Mouse (Mus musculus) CH12.LX (cell line): ENCODE measurements around the gene Foxp1. TPM values are rescaled to one million over a fixed set of nuclear protein-coding genes. Genes with fewer than 3 reads are reported as not detected.

Experiments used
- DNase-seq: peaks from one replicate; pipeline ENCODE4 v3.0.0-alpha.2; 2013; ENCODE audit errors: extremely low read depth
- H3K27ac ChIP-seq: 2 replicates; pipeline ENCODE4 v1.5.1; 2012; ENCODE audit warnings: low read depth, mild to moderate bottlenecking, control low read depth, moderate library complexity; ENCODE audit not compliant: insufficient read depth
- H3K27me3 ChIP-seq: replicated peaks from 2 replicates; pipeline ENCODE3; 2012; ENCODE audit warnings: inconsistent platforms
- H3K36me3 ChIP-seq, 2 experiments: replicated peaks in 1 of 2; 2 replicates each; pipeline versions ENCODE3 to v1.6.1; 2012; ENCODE audit warnings: inconsistent platforms in 1 of 2, low read length in 1 of 2, mild to moderate bottlenecking in 1 of 2, mixed read lengths in 1 of 2, moderate library complexity in 1 of 2; ENCODE audit not compliant: control insufficient read depth in 1 of 2, insufficient read depth in 1 of 2
- H3K4me1 ChIP-seq, 2 experiments: 2 replicates each; pipeline ENCODE4 v1.6.1; 2012; ENCODE audit warnings: inconsistent platforms in 1 of 2, moderate library complexity in 1 of 2; ENCODE audit not compliant: insufficient read depth in 2 of 2, control insufficient read depth in 1 of 2
- H3K4me2 ChIP-seq: 2 replicates; pipeline ENCODE4 v1.6.1; 2012; ENCODE audit warnings: low read depth, mild to moderate bottlenecking, control low read depth; ENCODE audit not compliant: poor library complexity, insufficient read depth, severe bottlenecking
- H3K4me3 ChIP-seq, 3 experiments: fragments of 150-350 bp in 1 of 3; sonication (generic) in 1 of 3; replicated peaks in 1 of 3; 2 replicates each; pipeline versions ENCODE3 to v1.5.1; 2011 to 2012; ENCODE audit warnings: low read depth in 2 of 3, low read length in 2 of 3, mild to moderate bottlenecking in 2 of 3, moderate library complexity in 2 of 3, control low read depth in 1 of 3, improper control_type of control experiment in 1 of 3, inconsistent platforms in 1 of 3, mixed read lengths in 1 of 3; ENCODE audit not compliant: poor library complexity in 1 of 3
- H3K79me2 ChIP-seq: replicated peaks from 2 replicates; pipeline ENCODE4 v1.6.1; 2012; ENCODE audit warnings: mild to moderate bottlenecking, moderate library complexity; ENCODE audit not compliant: control insufficient read depth, poor library complexity, insufficient read depth, severe bottlenecking; ENCODE audit errors: extremely low read depth
- H3K9ac ChIP-seq: 2 replicates; pipeline ENCODE4 v1.6.1; 2012; ENCODE audit warnings: low read depth, mild to moderate bottlenecking, control low read depth, moderate library complexity; ENCODE audit not compliant: insufficient read depth
- H3K9me3 ChIP-seq: replicated peaks from 2 replicates; pipeline ENCODE3; 2012; ENCODE audit warnings: low read length, inconsistent platforms, mixed read lengths
- CHD1 ChIP-seq: IDR thresholded peaks from 2 replicates; pipeline ENCODE4 v1.6.1; 2012; ENCODE audit warnings: low read depth, low read length, improper control_type of control experiment, inconsistent platforms
- CTCF ChIP-seq, 2 experiments: IDR thresholded peaks in 1 of 2; conservative IDR thresholded peaks in 1 of 2; 2 replicates each; pipeline ENCODE4 v1.5.1; 2011 to 2012; ENCODE audit warnings: low read depth in 2 of 2, low read length in 2 of 2, improper control_type of control experiment in 1 of 2, inconsistent platforms in 1 of 2, mild to moderate bottlenecking in 1 of 2, moderate library complexity in 1 of 2
- E2F4 ChIP-seq: IDR thresholded peaks from 2 replicates; pipeline ENCODE4 v1.6.1; 2011; ENCODE audit warnings: low read depth, low read length, improper control_type of control experiment; ENCODE audit not compliant: insufficient replicate concordance
- ELF1 ChIP-seq: IDR thresholded peaks from 2 replicates; pipeline ENCODE4 v1.6.1; 2014; ENCODE audit warnings: low read depth, mild to moderate bottlenecking, inconsistent platforms, low read length, improper control_type of control experiment
- EP300 ChIP-seq: IDR thresholded peaks from 2 replicates; pipeline ENCODE4 v1.6.1; 2011; ENCODE audit warnings: low read length, improper control_type of control experiment
- ETS1 ChIP-seq: conservative IDR thresholded peaks from 2 replicates; pipeline ENCODE4 v1.6.1; 2012; ENCODE audit warnings: low read depth, mild to moderate bottlenecking, inconsistent platforms, low read length, improper control_type of control experiment, moderate library complexity
- GABPA ChIP-seq: IDR thresholded peaks from 2 replicates; pipeline ENCODE4 v1.6.1; 2012; ENCODE audit warnings: low read depth, low read length, improper control_type of control experiment, inconsistent platforms; ENCODE audit not compliant: insufficient replicate concordance
- IRF4 ChIP-seq: IDR thresholded peaks from 2 replicates; pipeline ENCODE4 v1.6.1; 2014; ENCODE audit warnings: low read depth, mild to moderate bottlenecking, inconsistent platforms, low read length, improper control_type of control experiment
- JUN ChIP-seq: IDR thresholded peaks from 2 replicates; pipeline ENCODE4 v1.6.1; 2011; ENCODE audit warnings: low read depth, mild to moderate bottlenecking, low read length, improper control_type of control experiment, moderate library complexity; ENCODE audit not compliant: insufficient read depth
- JUND ChIP-seq: conservative IDR thresholded peaks from 2 replicates; pipeline ENCODE4 v1.6.1; 2011; ENCODE audit warnings: low read depth, low read length, improper control_type of control experiment
- MEF2A ChIP-seq: IDR thresholded peaks from 2 replicates; pipeline ENCODE4 v1.6.1; 2014; ENCODE audit warnings: low read depth, mild to moderate bottlenecking, inconsistent platforms, low read length, improper control_type of control experiment, borderline replicate concordance
- NELFE ChIP-seq: IDR thresholded peaks from 2 replicates; pipeline ENCODE4 v1.6.1; 2011; ENCODE audit warnings: low read depth, low read length, improper control_type of control experiment
- PAX5 ChIP-seq: IDR thresholded peaks from 2 replicates; pipeline ENCODE4 v1.6.1; 2012; ENCODE audit warnings: low read length, inconsistent platforms, mixed read lengths
- RAD21 ChIP-seq: IDR thresholded peaks from 2 replicates; pipeline ENCODE4 v1.6.1; 2011; ENCODE audit warnings: low read depth, mild to moderate bottlenecking, low read length, improper control_type of control experiment, moderate library complexity
- RCOR1 ChIP-seq: conservative IDR thresholded peaks from 2 replicates; pipeline ENCODE4 v1.6.1; 2012; ENCODE audit warnings: low read depth, mild to moderate bottlenecking, inconsistent platforms, low read length, improper control_type of control experiment
- SMC3 ChIP-seq: IDR thresholded peaks from 2 replicates; pipeline ENCODE4 v1.6.1; 2011; ENCODE audit warnings: low read depth, low read length, improper control_type of control experiment
- UBTF ChIP-seq: IDR thresholded peaks from 2 replicates; pipeline ENCODE4 v1.6.1; 2012; ENCODE audit warnings: low read depth, mild to moderate bottlenecking, inconsistent platforms, low read length, improper control_type of control experiment, moderate library complexity
- USF1 ChIP-seq: IDR thresholded peaks from 2 replicates; pipeline ENCODE4 v1.6.1; 2014; ENCODE audit warnings: low read depth, mild to moderate bottlenecking, inconsistent platforms, low read length, improper control_type of control experiment
- USF2 ChIP-seq: conservative IDR thresholded peaks from 2 replicates; pipeline ENCODE4 v1.6.1; 2011; ENCODE audit warnings: low read depth, low read length, improper control_type of control experiment
- ZKSCAN1 ChIP-seq: IDR thresholded peaks from 2 replicates; pipeline ENCODE4 v1.6.1; 2012; ENCODE audit warnings: low read depth, inconsistent platforms, low read length, improper control_type of control experiment, borderline replicate concordance
- ZNF384 ChIP-seq: IDR thresholded peaks from 2 replicates; pipeline ENCODE4 v1.6.1; 2012; ENCODE audit warnings: low read depth, low read length, improper control_type of control experiment, inconsistent platforms
- dilution Hi-C: fragments of 300-500 bp; cut with MboI; formaldehyde crosslinking; loops from 2 replicates; pipeline ENCODE4 v1.14.3; 2020; ENCODE audit warnings: low sequenced_read_pairs; ENCODE audit not compliant: extremely low pct_unique_long_range_greater_than_20kb, extremely low pct_ligation_motif_present
- in situ Hi-C: fragments of 300-500 bp; cut with MboI; formaldehyde crosslinking; loops from 3 replicates; pipeline ENCODE4 v1.14.3; 2019; ENCODE audit warnings: low sequenced_read_pairs, low pct_ligation_motif_present, low pct_unique_long_range_greater_than_20kb, mixed read lengths
- polyA plus RNA-seq: library from polyadenylated mRNA; unstranded; fragments of >175 nt; gene quantifications from 2 replicates; pipeline ENCODE4 v1.2.1, GENCODE M21; 2012; ENCODE audit warnings: low read depth; ENCODE audit not compliant: insufficient read length
- total RNA-seq, 2 experiments: library from RNA; depleted of rRNA; stranded (reverse); fragments of 300-350 nt in 1 of 2; fragments of >200 nt in 1 of 2; gene quantifications; 2 replicates each; pipeline ENCODE4 v1.2.3; 2012 to 2014

The Foxp1 gene
- total and polyA plus RNA-seq, 3 experiments: 66.5 to 105 (median 87.4) TPM

DNA sequence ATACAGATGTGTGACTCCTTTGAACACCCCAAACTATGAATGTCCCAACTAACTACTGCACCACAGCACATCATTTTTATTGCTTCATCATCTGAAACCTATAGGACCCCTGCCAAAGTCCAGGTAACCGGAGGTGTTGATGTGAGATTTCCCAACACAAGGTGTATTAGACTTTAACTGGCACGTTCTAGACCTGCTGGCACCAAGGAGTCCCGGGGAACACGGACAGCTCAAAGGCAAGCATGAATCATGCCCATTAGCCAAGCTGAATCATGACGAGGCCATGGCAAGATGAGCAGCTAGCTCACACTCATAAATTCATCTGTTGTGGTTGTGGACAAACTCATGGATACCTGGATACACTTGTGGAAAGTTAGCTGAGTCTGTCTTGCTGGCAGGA lies 568.1 kb downstream of the Foxp1 start:
- no peak overlapping the region for H3K27ac ChIP-seq
- no peaks in the 10 kb centered on the region for H3K9me3 ChIP-seq
- peaks cover 3 to 49% of the 10 kb centered on the region in 2 experiments; a peak in 3 of 4 replicates for H3K4me1 ChIP-seq
- peaks cover 66 to 92% of the 10 kb centered on the region in 2 experiments for H3K36me3 ChIP-seq
- no peak for TF ChIP-seq RAD21
- no peak for TF ChIP-seq GABPA
- no peak for TF ChIP-seq USF2
- TF ChIP-seq USF1: no peak
- TF ChIP-seq EP300: no peak
- no peak for TF ChIP-seq UBTF
- no peak for TF ChIP-seq PAX5
- TF ChIP-seq ZKSCAN1: no peak
- no peak for TF ChIP-seq SMC3
- TF ChIP-seq CTCF (conservative IDR thresholded peaks at IDR 0.05 in 1 of 2, IDR thresholded peaks at IDR 0.05 in 1 of 2; ENCODE audit: low read depth in 2 of 2, low read length in 2 of 2): no peak
- TF ChIP-seq JUND: no peak
- no peak for TF ChIP-seq IRF4
- TF ChIP-seq CHD1: no peak
- TF ChIP-seq E2F4: no peak
- H3K79me2 ChIP-seq: peaks cover 10% of the 10 kb centered on the region
- no peak overlapping the region for H3K4me3 ChIP-seq
- in situ Hi-C loops (no loop called here), dilution Hi-C loops (no loop called here)
- no peaks in the 10 kb centered on the region for H3K27me3 ChIP-seq
- H3K4me2 ChIP-seq: no peak overlapping the region
- DNase-seq: no peak
- no peak overlapping the region for H3K9ac ChIP-seq

GRCm38 (mm10) chr6:98949703-98950191 lies 572.8 kb downstream of the Foxp1 start:
- in situ Hi-C loops: loop anchor here (25.0 kb wide), 1 partner anchor 412 kb away; no protein-coding TSS in a partner anchor
- Histone ChIP-seq H3K27me3 (no peaks in the 10 kb centered on the region), H3K4me1 (peaks cover 3 to 49% of the 10 kb centered on the region in 2 experiments; a peak in 3 of 4 replicates)
- TF ChIP-seq JUN: no peak
- TF ChIP-seq IRF4: no peak
- TF ChIP-seq JUND: no peak
- no peak for TF ChIP-seq ELF1
- TF ChIP-seq NELFE: no peak
- TF ChIP-seq MEF2A: no peak
- TF ChIP-seq USF1: no peak
- TF ChIP-seq CHD1: no peak
- no peak for TF ChIP-seq ZNF384
- TF ChIP-seq ETS1: no peak
- no peak for TF ChIP-seq SMC3
- no peak for TF ChIP-seq RCOR1
- TF ChIP-seq, all 38 proteins: peak for 0
- Histone ChIP-seq H3K9me3 (no peaks in the 10 kb centered on the region), H3K9ac (no peak overlapping the region), H3K4me3 (no peak overlapping the region), H3K36me3 (peaks cover 67 to 94% of the 10 kb centered on the region in 2 experiments), H3K4me2 (no peak overlapping the region), H3K27ac (no peak overlapping the region), H3K79me2 (peaks cover 2% of the 10 kb centered on the region)
- DNase-seq: no peak
- dilution Hi-C loops: no loop called here
